Mouse (Mus musculus) liver, postnatal 0 days (tissue): ENCODE measurements around the gene Gm28042. TPM values are rescaled to one million over a fixed set of nuclear protein-coding genes. Genes with fewer than 3 reads are reported as not detected.

ENCODE experiments used
- ATAC-seq: fragments of 200-750 bp; cut with Nextera tagmentation; 2 replicates; pipeline ENCODE4 v1.8.0; 2017; ENCODE audit warnings: mild to moderate bottlenecking, moderate library complexity
- DNase-seq: peaks from one replicate; pipeline ENCODE4 v3.0.0-alpha.2; 2016
- H3K27ac ChIP-seq: fragments of 300-500 bp; sonication (generic); 2 replicates; pipeline ENCODE4 v1.5.1; 2014; ENCODE audit warnings: antibody characterized with exemption, moderate library complexity, mild to moderate bottlenecking, low read depth
- H3K27me3 ChIP-seq: fragments of 300-500 bp; sonication (generic); 2 replicates; pipeline ENCODE4 v1.6.1; 2014; ENCODE audit warnings: low read length, control low read depth, mixed read lengths; ENCODE audit not compliant: insufficient read depth
- H3K36me3 ChIP-seq: fragments of 300-500 bp; sonication (generic); replicated peaks from 2 replicates; pipeline ENCODE4 v1.6.1; 2014; ENCODE audit warnings: mild to moderate bottlenecking, control low read depth, low read length, moderate library complexity, mixed read lengths; ENCODE audit not compliant: insufficient read depth
- H3K4me1 ChIP-seq: fragments of 300-500 bp; sonication (generic); 2 replicates; pipeline ENCODE4 v1.6.1; 2014; ENCODE audit warnings: antibody characterized with exemption, mild to moderate bottlenecking, control low read depth; ENCODE audit not compliant: insufficient read depth
- H3K4me2 ChIP-seq: fragments of 300-500 bp; sonication (generic); 2 replicates; pipeline ENCODE4 v1.6.1; 2014; ENCODE audit warnings: low read depth, mild to moderate bottlenecking, low read length, moderate library complexity, mixed read lengths
- H3K4me3 ChIP-seq: fragments of 300-500 bp; sonication (generic); 2 replicates; pipeline ENCODE4 v1.5.1; 2014; ENCODE audit warnings: low read depth, low read length
- H3K9ac ChIP-seq: fragments of 300-500 bp; sonication (generic); replicated peaks from 2 replicates; pipeline ENCODE4 v1.6.1; 2014; ENCODE audit warnings: mild to moderate bottlenecking, moderate library complexity
- H3K9me3 ChIP-seq: fragments of 300-500 bp; sonication (generic); 2 replicates; pipeline ENCODE4 v1.6.1; 2016; ENCODE audit warnings: mild to moderate bottlenecking, control low read depth, low read length, mixed read lengths
- CTCF ChIP-seq: sonication (generic); IDR thresholded peaks from 2 replicates; pipeline ENCODE4 v1.5.1; 2016; ENCODE audit warnings: antibody characterized with exemption, low read depth
- EP300 ChIP-seq: IDR thresholded peaks from 2 replicates; pipeline ENCODE4 v1.6.1; 2016; ENCODE audit warnings: antibody characterized with exemption, low read depth, mild to moderate bottlenecking
- WGBS: fragments of 180-500 bp; shearing (Covaris S2); extraction: QIAGEN DNeasy Blood & Tissue Kit; methylation state at CpG from one replicate; pipeline ENCODE4 v1.1.7; 2014; ENCODE audit not compliant: insufficient replicate concordance; 5-methylcytosine and 5-hydroxymethylcytosine counted together
- polyA plus RNA-seq: library from polyadenylated mRNA; unstranded; fragments of >200 nt; fragmentation: Nextera tagmentation; extraction: Ambion mirVana; gene quantifications from 2 replicates; pipeline ENCODE4 v1.2.1, GENCODE M21; 2015

Gm28042 gene
- polyA plus RNA-seq, 1 experiment from 2014 or later, result 0.13 TPM

- Histone ChIP-seq H3K4me1 (no peaks in the 10 kb centered on the region), H3K9ac (no peak overlapping the region), H3K27ac (no peak overlapping the region), H3K4me3 (no peak overlapping the region), H3K27me3 (no peaks in the 10 kb centered on the region), H3K36me3 (peaks cover 6% of the 10 kb centered on the region), H3K9me3 (no peaks in the 10 kb centered on the region), H3K4me2 (no peak overlapping the region)
- 83% methylated on average over 5 of the region's 5 CpGs for WGBS
- DNase-seq (no peak), ATAC-seq (no peak)
- TF ChIP-seq EP300 (no peak), CTCF (no peak)
Measured at GRCm38 (mm10) chr2:120040991-120041390, 13.7 kb downstream of the Gm28042 start.

GRCm38 (mm10) chr2:120044101-120044603 lies 16.9 kb downstream of the Gm28042 start:
- ATAC-seq (no peak), DNase-seq (no peak)
- no peak overlapping the region for H3K27ac ChIP-seq
- 55% methylated on average over 4 of the region's 4 CpGs for WGBS
- no peak overlapping the region for H3K9ac ChIP-seq
- no peaks in the 10 kb centered on the region for H3K27me3 ChIP-seq
- no peaks in the 10 kb centered on the region for H3K9me3 ChIP-seq
- H3K4me2 ChIP-seq, result no peak overlapping the region
- no peaks in the 10 kb centered on the region for H3K4me1 ChIP-seq
- TF ChIP-seq EP300, result no peak
- TF ChIP-seq CTCF, result no peak
- peaks cover 2% of the 10 kb centered on the region for H3K36me3 ChIP-seq
- no peak overlapping the region for H3K4me3 ChIP-seq

GRCm38 (mm10) chr2:120044676-120045075 lies 17.4 kb downstream of the Gm28042 start:
- Histone ChIP-seq H3K27ac (no peak overlapping the region), H3K4me1 (no peaks in the 10 kb centered on the region), H3K4me3 (no peak overlapping the region), H3K9ac (no peak overlapping the region), H3K27me3 (no peaks in the 10 kb centered on the region), H3K4me2 (no peak overlapping the region), H3K9me3 (no peaks in the 10 kb centered on the region), H3K36me3 (peaks cover 2% of the 10 kb centered on the region)
- TF ChIP-seq CTCF (no peak), EP300 (no peak)
- DNase-seq, result no peak
- ATAC-seq, result no peak
- 74% methylated on average over 3 of the region's 3 CpGs for WGBS

GRCm38 (mm10) chr2:120046486-120047310 lies 19.4 kb downstream of the Gm28042 start:
- Histone ChIP-seq H3K4me3 (no peak overlapping the region), H3K27ac (no peak overlapping the region), H3K9me3 (no peaks in the 10 kb centered on the region), H3K36me3 (peaks cover 2% of the 10 kb centered on the region; the same call in 1 of the 2 replicates), H3K27me3 (no peaks in the 10 kb centered on the region), H3K9ac (no peak overlapping the region), H3K4me1 (no peaks in the 10 kb centered on the region), H3K4me2 (no peak overlapping the region)
- no peak for TF ChIP-seq CTCF
- no peak for TF ChIP-seq EP300
- ATAC-seq (no peak), DNase-seq (no peak)
- 64% methylated on average over 14 of the region's 14 CpGs for WGBS

GRCm38 (mm10) chr2:120048173-120048572 lies 20.9 kb downstream of the Gm28042 start:
- no peak overlapping the region for H3K27ac ChIP-seq
- no peak overlapping the region for H3K9ac ChIP-seq
- H3K36me3 ChIP-seq, result no peaks in the 10 kb centered on the region
- TF ChIP-seq EP300, result no peak
- TF ChIP-seq CTCF, result no peak
- H3K4me1 ChIP-seq, result no peaks in the 10 kb centered on the region
- H3K4me2 ChIP-seq, result no peak overlapping the region
- no peak for ATAC-seq
- 70% methylated on average over 9 of the region's 9 CpGs for WGBS
- no peak for DNase-seq
- H3K27me3 ChIP-seq, result no peaks in the 10 kb centered on the region
- no peaks in the 10 kb centered on the region for H3K9me3 ChIP-seq
- no peak overlapping the region for H3K4me3 ChIP-seq

- ATAC-seq, result peak; percentile 50; the same call in 1 of the 2 replicates
Measured at GRCm38 (mm10) chr2:120049632-120050274, 22.5 kb downstream of the Gm28042 start.

More at GRCm38 (mm10) chr2:120049632-120050274, 22.5 kb downstream of the Gm28042 start:
- H3K27me3 ChIP-seq, result no peaks in the 10 kb centered on the region
- 63% methylated on average over 10 of the region's 10 CpGs for WGBS
- H3K36me3 ChIP-seq, result no peaks in the 10 kb centered on the region
- TF ChIP-seq CTCF (peak; percentile 76), EP300 (no peak)
- no peaks in the 10 kb centered on the region for H3K4me1 ChIP-seq
- H3K27ac ChIP-seq, result no peak overlapping the region
- no peak overlapping the region for H3K4me3 ChIP-seq
- H3K9me3 ChIP-seq, result no peaks in the 10 kb centered on the region
- H3K4me2 ChIP-seq, result no peak overlapping the region
- DNase-seq, result peak; percentile 64
- H3K9ac ChIP-seq, result no peak overlapping the region
